Comparison of ENCODE assay signal across 7 mouse cellular contexts in the genomic region with DNA sequence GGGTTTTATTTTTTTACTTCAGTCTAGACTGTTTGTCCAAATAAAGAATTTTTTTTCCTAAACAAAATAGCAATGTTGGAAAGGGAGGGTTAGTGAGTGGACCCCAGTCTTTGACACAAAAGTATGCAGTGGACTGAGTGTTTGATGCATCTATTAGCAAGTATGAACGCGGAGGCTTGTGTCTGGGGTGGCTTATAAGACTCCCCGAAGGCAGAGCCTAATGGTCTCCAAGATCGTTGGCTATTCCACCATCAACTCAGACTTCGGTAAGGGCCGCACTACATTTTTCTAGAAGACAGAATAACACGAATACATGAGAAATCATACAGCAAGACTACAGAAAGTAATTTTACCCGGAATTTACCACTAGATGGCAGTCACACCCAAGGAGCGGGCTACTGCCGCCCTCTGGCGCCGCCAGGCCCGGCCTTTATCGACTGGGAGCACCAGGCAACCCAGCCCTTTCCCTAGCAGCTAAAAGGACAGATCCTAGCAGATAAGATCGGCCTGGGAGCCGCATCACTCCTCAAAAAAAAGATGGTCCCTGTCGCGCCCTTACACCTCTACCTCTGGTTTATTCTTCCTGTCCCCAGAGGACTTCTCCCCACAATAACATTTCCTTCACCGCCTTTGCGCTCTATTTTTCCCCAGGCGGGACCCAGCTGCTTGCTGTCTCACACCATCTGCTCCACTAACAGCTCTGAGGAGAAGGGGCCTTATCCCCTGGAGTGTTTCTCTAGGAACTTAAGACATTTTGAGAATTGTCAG. TPM values are rescaled to one million over a fixed set of nuclear protein-coding genes. Genes with fewer than 3 reads are reported as not detected.
DNase-seq lines count a peak whose midpoint lies in the region; ATAC-seq lines count a peak whose summit lies in the region.

No protein-coding gene starts in this region.

- peak; percentile 75 for DNase-seq in adipocyte (ENCODE audit: low spot score)
- peak; percentile 60 to 79 for DNase-seq in cerebellum, postnatal 4 days (ENCODE audit: low spot score in 2 of 2)
- DNase-seq in gastrocnemius, adult 8-10 months (ENCODE audit: low spot score in 2 of 2) = peak; percentile 6 to 35
- peak; percentile 67 for DNase-seq in hindlimb bud, embryonic 11.5 days (ENCODE audit: extremely low spot score, low read depth, low spot score)
- peak; percentile 23 to 29 for DNase-seq in left cerebral cortex, adult 8-10 months (ENCODE audit: low spot score in 2 of 2)
- peak; percentile 18 to 44 for DNase-seq in right cerebral cortex, postnatal 36 days (ENCODE audit: low spot score in 2 of 2)

- peak; percentile 99 for ATAC-seq in megakaryocyte progenitor cell, adult 5-6 weeks (replicated peaks; ENCODE audit: poor library complexity)

RNA-seq across cellular contexts. Expression of a gene that starts 6.0 kb away (rescaled TPM):
- total RNA-seq in gastrocnemius, adult 8-10 months (2022) = under 1 TPM in 3 of 4 experiments, not detected in 1; 0.12 to 0.16 (median 0.15) TPM
- under 1 TPM; 0.21 to 0.33 (median 0.25) TPM for total RNA-seq in left cerebral cortex, adult 8-10 months (2022)
- total RNA-seq in megakaryocyte progenitor cell, adult 5-6 weeks (2015) = not detected in 2 replicates
- total RNA-seq in megakaryocyte progenitor cell, adult 5-6 weeks (2017) = not detected in 2 replicates

RNA-seq across cellular contexts. Expression of a gene that starts 50.6 kb away (rescaled TPM):
- not detected for total RNA-seq in gastrocnemius, adult 8-10 months (2022)
- total RNA-seq in left cerebral cortex, adult 8-10 months (2022) = not detected
- not detected in 2 replicates for total RNA-seq in megakaryocyte progenitor cell, adult 5-6 weeks (2015)
- total RNA-seq in megakaryocyte progenitor cell, adult 5-6 weeks (2017) = not detected in 2 replicates

Comparison
In these comparisons a context has a peak if more than half of its experiments do, and no peak if none do; other contexts are left out.
1. Peak in every context shown above with its lines: DNase-seq and ATAC-seq.
2. DNase-seq: peak in every context shown above with its lines; median percentile 75 in adipocyte; 70 in cerebellum, postnatal 4 days; 67 in hindlimb bud, embryonic 11.5 days; 31 in right cerebral cortex, postnatal 36 days; 26 in left cerebral cortex, adult 8-10 months; 20 in gastrocnemius, adult 8-10 months.